Mouse (Mus musculus): ENCODE data around the gene Crybg1. TPM values are rescaled to one million over a fixed set of nuclear protein-coding genes. Genes with fewer than 3 reads are reported as not detected.

The Crybg1 gene
- total and polyA plus RNA-seq, 2 experiments from 2014 or later: 0.10 to 0.16 TPM

DNA sequence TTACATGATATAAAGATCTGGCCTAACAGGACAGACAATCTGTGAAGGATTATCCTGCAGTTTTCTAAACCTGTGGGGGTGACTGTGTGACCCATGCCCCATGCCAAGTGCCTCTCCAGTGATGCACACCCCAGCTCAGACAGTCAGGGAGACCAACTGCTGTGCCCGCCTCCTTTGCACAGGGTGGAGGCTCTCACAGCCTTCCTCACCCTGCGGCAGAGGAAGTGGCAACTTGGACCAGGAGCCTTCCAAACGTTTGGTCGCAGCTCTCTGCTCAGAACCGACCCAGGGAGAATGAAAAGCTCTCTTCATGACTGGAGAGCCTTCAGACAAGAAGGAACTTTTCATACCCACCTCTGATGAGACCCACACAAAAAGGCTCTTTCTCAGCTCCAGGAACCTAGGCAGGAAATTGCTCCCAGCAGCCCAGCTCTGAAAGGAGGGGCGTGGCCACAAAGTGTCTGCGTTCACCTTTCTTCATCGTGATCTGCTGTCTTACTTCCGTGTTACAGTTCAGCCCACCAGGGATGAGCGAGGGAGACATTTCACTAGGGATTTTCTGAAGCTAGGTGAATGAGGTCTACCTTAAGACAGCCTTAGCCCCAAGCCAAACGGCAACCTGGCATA lies 110.6 kb downstream of the Crybg1 start:
- Histone ChIP-seq H3K9ac (replicated peaks; ENCODE audit: low read length) (no peak overlapping the region), H3K9me3 (ENCODE audit: low read length) (no peaks in the 10 kb centered on the region), H3K27ac (no peak overlapping the region), H3K4me2 (ENCODE audit: low read depth, low read length) (no peak overlapping the region), H3K36me3 (ENCODE audit: insufficient read depth, low read length) (no peaks in the 10 kb centered on the region), H3K4me3 (ENCODE audit: low read length) (no peak overlapping the region), H3K4me1 (ENCODE audit: insufficient read depth, low read length) (no peaks in the 10 kb centered on the region), H3K27me3 (ENCODE audit: insufficient read depth, low read length) (no peaks in the 10 kb centered on the region)
- ATAC-seq (no peak), DNase-seq (ENCODE audit: low spot score) (no peak)
- WGBS: 52% methylated on average over 11 of the region's 11 CpGs
- no peak for TF ChIP-seq CTCF (IDR thresholded peaks at IDR 0.05; ENCODE audit: low read depth)

- H3K9ac ChIP-seq (replicated peaks; ENCODE audit: low read length): no peak overlapping the region
- no peak overlapping the region for H3K4me2 ChIP-seq (ENCODE audit: low read depth, low read length)
- H3K27me3 ChIP-seq (ENCODE audit: insufficient read depth, low read length): no peaks in the 10 kb centered on the region
- H3K4me3 ChIP-seq (ENCODE audit: low read length): no peak overlapping the region
- DNase-seq (ENCODE audit: low spot score) (no peak), ATAC-seq (no peak)
- 88% methylated on average over 3 of the region's 3 CpGs for WGBS
- H3K27ac ChIP-seq: no peak overlapping the region
- no peaks in the 10 kb centered on the region for H3K36me3 ChIP-seq (ENCODE audit: insufficient read depth, low read length)
- no peaks in the 10 kb centered on the region for H3K4me1 ChIP-seq (ENCODE audit: insufficient read depth, low read length)
- H3K9me3 ChIP-seq (ENCODE audit: low read length): no peaks in the 10 kb centered on the region
- TF ChIP-seq CTCF (IDR thresholded peaks at IDR 0.05; ENCODE audit: low read depth): no peak
Measured at GRCm38 (mm10) chr10:44029566-44029965, 119.1 kb downstream of the Crybg1 start.

- 38% methylated on average over 1 of the region's 1 CpGs for WGBS
- H3K9ac ChIP-seq (replicated peaks; ENCODE audit: low read length): no peak overlapping the region
- no peak overlapping the region for H3K27ac ChIP-seq
- no peaks in the 10 kb centered on the region for H3K36me3 ChIP-seq (ENCODE audit: insufficient read depth, low read length)
- no peak for ATAC-seq
- no peak for DNase-seq (ENCODE audit: low spot score)
- no peaks in the 10 kb centered on the region for H3K4me1 ChIP-seq (ENCODE audit: insufficient read depth, low read length)
- H3K4me3 ChIP-seq (ENCODE audit: low read length): no peak overlapping the region
- no peaks in the 10 kb centered on the region for H3K27me3 ChIP-seq (ENCODE audit: insufficient read depth, low read length)
- no peak overlapping the region for H3K4me2 ChIP-seq (ENCODE audit: low read depth, low read length)
- no peaks in the 10 kb centered on the region for H3K9me3 ChIP-seq (ENCODE audit: low read length)
- no peak for TF ChIP-seq CTCF (IDR thresholded peaks at IDR 0.05; ENCODE audit: low read depth)
Measured at GRCm38 (mm10) chr10:44027226-44027625, 121.4 kb downstream of the Crybg1 start.

DNA sequence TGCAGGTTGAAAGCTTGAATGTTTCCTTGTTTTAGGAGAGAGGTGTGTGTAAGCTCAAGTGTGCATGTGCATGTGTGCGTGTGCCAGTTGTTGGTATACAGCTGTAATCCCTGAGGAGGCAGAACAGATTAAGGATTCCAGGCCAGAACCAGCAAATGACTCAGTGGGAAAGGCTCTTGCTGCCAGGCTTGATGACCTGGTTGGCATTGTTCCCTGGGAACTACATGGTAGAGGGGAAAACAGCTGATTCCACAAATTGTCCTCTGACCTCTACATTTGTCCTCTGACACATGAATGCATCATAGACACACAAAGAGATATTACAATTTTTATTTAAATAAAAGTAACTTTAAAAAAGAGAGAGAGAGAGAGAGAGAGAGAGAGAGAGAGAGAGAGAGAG lies 122.5 kb downstream of the Crybg1 start:
- Histone ChIP-seq H3K4me1 (ENCODE audit: insufficient read depth, low read length) (no peaks in the 10 kb centered on the region), H3K9me3 (ENCODE audit: low read length) (no peaks in the 10 kb centered on the region), H3K27me3 (ENCODE audit: insufficient read depth, low read length) (no peaks in the 10 kb centered on the region), H3K36me3 (ENCODE audit: insufficient read depth, low read length) (no peaks in the 10 kb centered on the region), H3K9ac (replicated peaks; ENCODE audit: low read length) (no peak overlapping the region), H3K4me2 (ENCODE audit: low read depth, low read length) (no peak overlapping the region), H3K27ac (no peak overlapping the region), H3K4me3 (ENCODE audit: low read length) (no peak overlapping the region)
- no peak for TF ChIP-seq CTCF (IDR thresholded peaks at IDR 0.05; ENCODE audit: low read depth)
- DNase-seq (ENCODE audit: low spot score) (no peak), ATAC-seq (no peak)
- 65% methylated on average over 1 of the region's 1 CpGs for WGBS

DNA sequence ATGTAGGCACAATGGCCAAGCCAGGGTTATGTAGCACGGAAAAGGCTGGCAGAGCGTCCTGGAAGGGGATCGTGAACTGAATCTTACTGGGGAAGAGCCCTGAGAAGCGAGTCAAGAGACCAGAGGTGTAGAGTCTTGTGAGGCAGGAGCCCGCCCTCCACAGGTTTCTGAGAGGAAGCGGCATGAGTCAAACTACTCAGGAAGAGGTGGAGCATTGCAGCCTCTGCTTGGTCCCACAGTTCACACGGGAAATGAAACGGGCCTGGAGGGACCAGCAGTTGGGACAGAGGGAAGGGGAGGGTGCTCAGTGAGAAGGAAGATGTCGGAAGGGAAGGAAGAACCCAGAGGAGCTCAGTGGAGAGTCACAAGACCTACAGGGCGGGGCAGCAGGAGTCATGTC lies 123.9 kb downstream of the Crybg1 start:
- WGBS: 58% methylated on average over 10 of the region's 10 CpGs
- TF ChIP-seq CTCF (IDR thresholded peaks at IDR 0.05; ENCODE audit: low read depth): no peak
- Histone ChIP-seq H3K36me3 (ENCODE audit: insufficient read depth, low read length) (no peaks in the 10 kb centered on the region), H3K27ac (no peak overlapping the region), H3K4me2 (ENCODE audit: low read depth, low read length) (no peak overlapping the region), H3K27me3 (ENCODE audit: insufficient read depth, low read length) (no peaks in the 10 kb centered on the region), H3K4me3 (ENCODE audit: low read length) (no peak overlapping the region), H3K9me3 (ENCODE audit: low read length) (no peaks in the 10 kb centered on the region), H3K4me1 (ENCODE audit: insufficient read depth, low read length) (no peaks in the 10 kb centered on the region), H3K9ac (replicated peaks; ENCODE audit: low read length) (no peak overlapping the region)
- no peak for ATAC-seq
- DNase-seq (ENCODE audit: low spot score): no peak

DNA sequence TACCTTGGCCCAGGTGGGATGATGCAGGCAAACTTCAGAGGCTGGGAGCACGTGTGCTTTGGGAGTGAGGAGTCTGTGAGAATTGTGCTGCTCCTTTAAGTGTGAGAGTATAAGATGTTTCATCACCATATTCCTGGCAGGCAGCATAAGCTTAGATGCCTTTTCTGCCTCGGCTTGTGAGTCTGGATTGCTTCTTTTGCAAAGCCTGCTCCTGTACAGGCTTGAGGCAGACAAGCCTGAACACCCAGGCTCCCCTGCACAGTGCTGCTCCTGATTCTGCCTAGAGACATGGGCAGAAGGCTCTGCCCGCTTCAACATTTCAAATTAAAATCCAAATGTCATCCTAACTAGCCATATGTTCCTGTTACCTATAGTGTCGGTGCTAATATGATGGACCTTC lies 128.5 kb downstream of the Crybg1 start:
- no peak overlapping the region for H3K27ac ChIP-seq
- no peak for DNase-seq (ENCODE audit: low spot score)
- TF ChIP-seq CTCF (IDR thresholded peaks at IDR 0.05; ENCODE audit: low read depth): no peak
- H3K27me3 ChIP-seq (ENCODE audit: insufficient read depth, low read length): no peaks in the 10 kb centered on the region
- no peak for ATAC-seq
- no peaks in the 10 kb centered on the region for H3K4me1 ChIP-seq (ENCODE audit: insufficient read depth, low read length)
- WGBS: 63% methylated on average over 4 of the region's 4 CpGs
- H3K4me3 ChIP-seq (ENCODE audit: low read length): no peak overlapping the region
- no peak overlapping the region for H3K4me2 ChIP-seq (ENCODE audit: low read depth, low read length)
- no peak overlapping the region for H3K9ac ChIP-seq (replicated peaks; ENCODE audit: low read length)
- H3K36me3 ChIP-seq (ENCODE audit: insufficient read depth, low read length): no peaks in the 10 kb centered on the region
- H3K9me3 ChIP-seq (ENCODE audit: low read length): no peaks in the 10 kb centered on the region

DNA sequence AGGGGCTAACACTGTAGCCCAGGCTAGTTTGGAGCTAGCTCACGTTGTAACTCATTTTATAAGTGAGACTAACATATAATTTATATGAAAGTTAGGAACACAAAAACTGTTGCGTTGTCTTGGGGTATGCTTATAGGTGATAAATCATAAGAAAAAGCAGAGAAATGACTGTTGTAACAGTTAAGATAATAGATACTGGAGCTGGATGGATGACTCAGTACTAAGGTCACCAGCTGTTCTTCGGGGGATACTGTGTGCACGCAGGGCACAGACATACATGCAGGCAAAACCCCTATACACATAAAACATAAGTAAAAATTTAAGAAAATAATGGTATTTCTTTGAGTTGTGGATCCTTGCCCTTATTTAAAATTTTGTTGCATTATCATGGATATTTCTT lies 130.1 kb downstream of the Crybg1 start:
- Histone ChIP-seq H3K36me3 (ENCODE audit: insufficient read depth, low read length) (no peaks in the 10 kb centered on the region), H3K27ac (no peak overlapping the region), H3K4me1 (ENCODE audit: insufficient read depth, low read length) (no peaks in the 10 kb centered on the region), H3K4me3 (ENCODE audit: low read length) (no peak overlapping the region), H3K9ac (replicated peaks; ENCODE audit: low read length) (no peak overlapping the region), H3K27me3 (ENCODE audit: insufficient read depth, low read length) (no peaks in the 10 kb centered on the region), H3K4me2 (ENCODE audit: low read depth, low read length) (no peak overlapping the region), H3K9me3 (ENCODE audit: low read length) (no peaks in the 10 kb centered on the region)
- ATAC-seq: no peak
- no peak for TF ChIP-seq CTCF (IDR thresholded peaks at IDR 0.05; ENCODE audit: low read depth)
- WGBS: 90% methylated on average over 4 of the region's 4 CpGs
- DNase-seq (ENCODE audit: low spot score): no peak
